Mouse (Mus musculus): Measurements from ENCODE around the gene Cacna1a. TPM values are rescaled to one million over a fixed set of nuclear protein-coding genes. Genes with fewer than 3 reads are reported as not detected.
"Not testable (repeated sequence)": the region's sequence is repeated elsewhere in the genome, so short reads cannot be mapped to it uniquely, and the experiment has no call there.

Gene Cacna1a
- total and polyA plus RNA-seq, 2 experiments from 2014 or later = 16.5 to 70.5 TPM

DNA sequence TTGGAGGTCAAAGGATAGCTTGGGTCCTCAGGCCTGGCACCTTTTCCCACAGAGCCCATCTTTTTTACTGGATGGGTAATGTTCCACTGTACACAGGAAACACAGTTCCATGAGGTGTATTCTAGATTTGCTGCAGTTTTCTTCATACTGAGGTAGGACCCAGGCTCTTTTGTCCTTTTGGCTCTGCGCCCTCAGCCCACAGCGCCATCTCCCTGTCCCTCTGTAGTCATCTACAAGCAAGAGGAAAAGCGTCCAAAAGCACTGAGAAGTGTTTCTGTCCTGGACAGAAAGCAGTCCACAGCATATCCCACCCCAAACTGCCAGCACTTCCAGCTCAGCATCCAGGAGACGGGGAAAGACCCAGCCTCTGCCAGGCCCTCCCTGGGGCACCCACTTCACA lies 114.4 kb downstream of the Cacna1a start:
- H3K4me3 ChIP-seq (ENCODE audit: low read length) = no peak overlapping the region
- H3K9me3 ChIP-seq (ENCODE audit: low read length) = no peaks in the 10 kb centered on the region
- 73% methylated on average over 4 of the region's 4 CpGs for WGBS
- no peaks in the 10 kb centered on the region for H3K36me3 ChIP-seq (ENCODE audit: insufficient read depth, low read length)
- H3K27me3 ChIP-seq (ENCODE audit: insufficient read depth, low read length) = no peaks in the 10 kb centered on the region
- H3K4me2 ChIP-seq (ENCODE audit: low read depth, low read length) = no peak overlapping the region
- TF ChIP-seq CTCF (IDR thresholded peaks at IDR 0.05; ENCODE audit: low read depth) = no peak; the same call in 1 of the 2 replicates
- no peak overlapping the region for H3K9ac ChIP-seq (replicated peaks; ENCODE audit: low read length)
- DNase-seq (ENCODE audit: low spot score) (no peak), ATAC-seq (no peak)
- no peak overlapping the region for H3K27ac ChIP-seq
- H3K4me1 ChIP-seq (ENCODE audit: insufficient read depth, low read length) = no peaks in the 10 kb centered on the region

DNA sequence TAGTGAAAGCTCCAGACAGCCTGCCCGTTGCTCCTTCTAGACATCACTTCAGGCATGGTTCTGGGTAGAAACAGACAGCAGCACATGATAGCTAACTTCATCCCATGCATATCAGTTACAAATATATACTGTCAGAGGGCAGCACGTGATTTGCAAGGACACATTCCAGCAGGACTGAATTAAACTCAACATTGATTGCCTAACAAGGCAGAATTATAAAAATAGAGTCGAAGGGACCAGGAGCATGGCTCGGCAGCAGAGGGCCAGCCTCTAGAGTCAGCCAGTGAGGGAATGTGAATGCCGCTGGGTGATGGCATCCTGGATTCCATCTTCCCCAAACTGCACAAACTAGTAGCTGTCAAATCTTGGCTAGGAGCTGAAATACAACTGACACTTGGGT lies 119.0 kb downstream of the Cacna1a start:
- ATAC-seq (no peak), DNase-seq (ENCODE audit: low spot score) (no peak)
- no peak for TF ChIP-seq CTCF (IDR thresholded peaks at IDR 0.05; ENCODE audit: low read depth)
- Histone ChIP-seq H3K4me2 (ENCODE audit: low read depth, low read length) (no peak overlapping the region), H3K27me3 (ENCODE audit: insufficient read depth, low read length) (no peaks in the 10 kb centered on the region), H3K9me3 (ENCODE audit: low read length) (no peaks in the 10 kb centered on the region), H3K9ac (replicated peaks; ENCODE audit: low read length) (no peak overlapping the region), H3K4me3 (ENCODE audit: low read length) (no peak overlapping the region), H3K27ac (no peak overlapping the region), H3K4me1 (ENCODE audit: insufficient read depth, low read length) (no peaks in the 10 kb centered on the region), H3K36me3 (ENCODE audit: insufficient read depth, low read length) (no peaks in the 10 kb centered on the region)
- 82% methylated on average over 5 of the region's 5 CpGs for WGBS

DNA sequence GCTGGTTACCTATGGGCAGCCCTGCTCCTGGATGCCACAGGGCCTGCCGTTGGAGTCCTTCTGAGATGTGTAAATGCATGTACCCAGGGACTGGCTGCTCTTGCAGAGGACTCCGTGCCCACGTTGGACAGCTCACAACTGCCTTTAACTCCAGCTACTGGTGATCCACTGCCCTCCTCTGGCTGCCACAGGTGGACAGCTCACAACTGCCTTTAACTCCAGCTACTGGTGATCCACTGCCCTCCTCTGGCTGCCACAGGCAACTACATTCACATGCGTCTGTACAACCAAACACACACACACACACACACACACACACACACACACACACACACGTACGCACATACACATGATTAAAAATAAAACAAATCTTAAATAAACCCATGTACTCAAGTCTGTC lies 121.5 kb downstream of the Cacna1a start:
- not testable (repeated sequence) for H3K9ac ChIP-seq (replicated peaks; ENCODE audit: low read length); H3K27ac ChIP-seq; H3K27me3 ChIP-seq (ENCODE audit: insufficient read depth, low read length); H3K4me2 ChIP-seq (ENCODE audit: low read depth, low read length); H3K36me3 ChIP-seq (ENCODE audit: insufficient read depth, low read length); H3K4me1 ChIP-seq (ENCODE audit: insufficient read depth, low read length); ATAC-seq; H3K9me3 ChIP-seq (ENCODE audit: low read length); H3K4me3 ChIP-seq (ENCODE audit: low read length)
- peak; percentile 72 for TF ChIP-seq CTCF (IDR thresholded peaks at IDR 0.05; ENCODE audit: low read depth)
- DNase-seq (ENCODE audit: low spot score) = peak; percentile 38
- WGBS = 84% methylated on average over 6 of the region's 6 CpGs

- ATAC-seq (no peak), DNase-seq (ENCODE audit: low spot score) (no peak)
- Histone ChIP-seq H3K36me3 (ENCODE audit: insufficient read depth, low read length) (no peaks in the 10 kb centered on the region), H3K9me3 (ENCODE audit: low read length) (no peaks in the 10 kb centered on the region), H3K9ac (replicated peaks; ENCODE audit: low read length) (no peak overlapping the region), H3K27ac (peak overlapping the region; percentile 8; the same call in 1 of the 2 replicates), H3K27me3 (ENCODE audit: insufficient read depth, low read length) (no peaks in the 10 kb centered on the region), H3K4me1 (ENCODE audit: insufficient read depth, low read length) (no peaks in the 10 kb centered on the region), H3K4me3 (ENCODE audit: low read length) (no peak overlapping the region), H3K4me2 (ENCODE audit: low read depth, low read length) (no peak overlapping the region)
- TF ChIP-seq CTCF (IDR thresholded peaks at IDR 0.05; ENCODE audit: low read depth) = no peak
- 74% methylated on average over 13 of the region's 13 CpGs for WGBS
Observed at GRCm38 (mm10) chr8:84511621-84512020, 123.4 kb downstream of the Cacna1a start.

DNA sequence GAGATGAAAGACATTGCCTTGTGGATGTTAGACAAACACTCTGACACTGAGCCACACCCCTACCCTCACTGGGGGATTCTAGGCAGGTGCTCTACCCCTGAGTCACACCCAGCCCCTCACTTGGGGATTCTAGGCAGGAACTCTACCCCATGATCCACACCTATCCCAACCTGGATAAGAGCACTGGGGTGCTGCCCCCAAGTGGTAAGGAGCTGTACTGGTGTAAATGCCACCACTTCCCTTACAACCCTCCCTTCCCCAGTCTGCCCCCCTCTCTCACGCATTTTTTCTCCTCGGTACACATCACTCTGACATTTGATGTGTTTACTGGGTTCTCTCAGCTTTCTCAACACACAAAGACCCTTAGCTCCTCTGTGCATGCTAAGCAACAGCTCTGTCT lies 125.5 kb downstream of the Cacna1a start:
- no peak overlapping the region for H3K4me2 ChIP-seq (ENCODE audit: low read depth, low read length)
- H3K9me3 ChIP-seq (ENCODE audit: low read length) = no peaks in the 10 kb centered on the region
- H3K27me3 ChIP-seq (ENCODE audit: insufficient read depth, low read length) = no peaks in the 10 kb centered on the region
- no peaks in the 10 kb centered on the region for H3K4me1 ChIP-seq (ENCODE audit: insufficient read depth, low read length)
- ATAC-seq (peak; percentile 69), DNase-seq (ENCODE audit: low spot score) (peak; percentile 55)
- peak; percentile 76 for TF ChIP-seq CTCF (IDR thresholded peaks at IDR 0.05; ENCODE audit: low read depth)
- H3K27ac ChIP-seq = 0 out of 2 replicates have a peak overlapping the region, but pooled peaks have one; percentile 32
- H3K9ac ChIP-seq (replicated peaks; ENCODE audit: low read length) = no peak overlapping the region
- no peak overlapping the region for H3K4me3 ChIP-seq (ENCODE audit: low read length)
- 15% methylated on average over 2 of the region's 2 CpGs for WGBS
- H3K36me3 ChIP-seq (ENCODE audit: insufficient read depth, low read length) = no peaks in the 10 kb centered on the region; the same call in 1 of the 2 replicates

DNA sequence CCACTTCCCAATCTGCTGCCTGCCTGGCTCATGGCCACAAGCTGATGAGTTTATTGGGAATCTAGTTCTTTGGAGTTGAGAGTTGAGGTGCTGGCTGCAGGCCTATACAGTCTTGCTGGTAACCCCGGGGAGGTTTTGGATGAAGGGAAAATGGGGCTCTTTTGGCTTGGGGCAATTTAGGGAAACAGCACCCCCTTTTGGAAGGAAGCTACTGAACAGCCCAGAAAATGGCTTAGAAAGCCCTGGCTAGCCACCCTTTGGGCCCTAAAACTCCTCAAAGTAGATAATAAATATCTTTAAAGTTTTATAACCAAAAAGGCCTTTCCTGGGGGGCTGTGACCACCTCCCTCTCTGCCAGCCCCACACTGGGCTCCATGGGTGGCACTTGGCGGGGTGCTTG lies 129.9 kb downstream of the Cacna1a start:
- H3K4me3 ChIP-seq (ENCODE audit: low read length) = no peak overlapping the region
- H3K27ac ChIP-seq = no peak overlapping the region
- H3K4me1 ChIP-seq (ENCODE audit: insufficient read depth, low read length) = peaks cover 3% of the 10 kb centered on the region; the same call in 1 of the 2 replicates
- DNase-seq (ENCODE audit: low spot score) (no peak), ATAC-seq (no peak)
- H3K9ac ChIP-seq (replicated peaks; ENCODE audit: low read length) = no peak overlapping the region
- no peak overlapping the region for H3K4me2 ChIP-seq (ENCODE audit: low read depth, low read length)
- H3K27me3 ChIP-seq (ENCODE audit: insufficient read depth, low read length) = no peaks in the 10 kb centered on the region
- TF ChIP-seq CTCF (IDR thresholded peaks at IDR 0.05; ENCODE audit: low read depth) = peak; percentile 8; the same call in 1 of the 2 replicates
- WGBS = 68% methylated on average over 2 of the region's 2 CpGs
- no peaks in the 10 kb centered on the region for H3K9me3 ChIP-seq (ENCODE audit: low read length)
- peaks cover 10% of the 10 kb centered on the region; the same call in 1 of the 2 replicates for H3K36me3 ChIP-seq (ENCODE audit: insufficient read depth, low read length)

GRCm38 (mm10) chr8:84518720-84519119 lies 130.5 kb downstream of the Cacna1a start:
- no peak for TF ChIP-seq CTCF (IDR thresholded peaks at IDR 0.05; ENCODE audit: low read depth)
- 86% methylated on average over 6 of the region's 6 CpGs for WGBS
- Histone ChIP-seq H3K4me2 (ENCODE audit: low read depth, low read length) (no peak overlapping the region), H3K27me3 (ENCODE audit: insufficient read depth, low read length) (no peaks in the 10 kb centered on the region), H3K27ac (no peak overlapping the region), H3K4me1 (ENCODE audit: insufficient read depth, low read length) (peaks cover 3% of the 10 kb centered on the region; the same call in 1 of the 2 replicates), H3K9ac (replicated peaks; ENCODE audit: low read length) (no peak overlapping the region), H3K36me3 (ENCODE audit: insufficient read depth, low read length) (peaks cover 10% of the 10 kb centered on the region; the same call in 1 of the 2 replicates), H3K4me3 (ENCODE audit: low read length) (no peak overlapping the region), H3K9me3 (ENCODE audit: low read length) (no peaks in the 10 kb centered on the region)
- ATAC-seq (no peak), DNase-seq (ENCODE audit: low spot score) (no peak)

All from hindbrain, postnatal 0 days (tissue).